Comparison of ENCODE assay signal across 8 mouse cellular contexts in genomic region chr19:53460312-53461024, GRCm38 (mm10).
DNase-seq lines count a peak whose midpoint lies in the region; ATAC-seq and TF ChIP-seq lines count a peak whose summit lies in the region.

No protein-coding gene starts in this region.

- H3K4me2 ChIP-seq in lung, postnatal 0 days (replicated peaks; ENCODE audit: low read depth, low read length), result peak overlapping the region; percentile 17; the same call in 1 of the 2 replicates

- peak overlapping the region; percentile 52; the same call in 1 of the 2 replicates for H3K27ac ChIP-seq in thymus, adult 2 months (ENCODE audit: control insufficient read depth, insufficient read depth, low read length)
- H3K27ac ChIP-seq in lung, postnatal 0 days (ENCODE audit: low read length), result no peak overlapping the region
- H3K27ac ChIP-seq in kidney, adult 2 months (ENCODE audit: insufficient read depth, low read depth, low read length), result no peak overlapping the region

- WGBS in thymus, adult 2 months, result 23% methylated on average over 19 of the region's 19 CpGs
- 22% methylated on average over 19 of the region's 19 CpGs for WGBS in lung, postnatal 0 days
- WGBS in kidney, adult 2 months, result 28% methylated on average over 19 of the region's 19 CpGs

- no peaks in the 10 kb centered on the region for H3K36me3 ChIP-seq in thymus, adult 2 months (ENCODE audit: control insufficient read depth, insufficient read depth, low read length)
- H3K36me3 ChIP-seq in lung, postnatal 0 days (ENCODE audit: insufficient read depth, low read length), result no peaks in the 10 kb centered on the region
- H3K36me3 ChIP-seq in kidney, adult 2 months (ENCODE audit: control insufficient read depth, insufficient read depth, low read length), result no peaks in the 10 kb centered on the region

- no peak overlapping the region for H3K9ac ChIP-seq in lung, postnatal 0 days (replicated peaks; ENCODE audit: low read depth)

- H3K9me3 ChIP-seq in lung, postnatal 0 days (ENCODE audit: low read length), result no peaks in the 10 kb centered on the region

- H3K4me1 ChIP-seq in thymus, adult 2 months (replicated peaks; ENCODE audit: control insufficient read depth, insufficient read depth, low read length), result peaks cover 56% of the 10 kb centered on the region
- peaks cover 5% of the 10 kb centered on the region; the same call in 1 of the 2 replicates for H3K4me1 ChIP-seq in lung, postnatal 0 days (ENCODE audit: insufficient read depth, low read depth, low read length)
- no peaks in the 10 kb centered on the region; the same call in 1 of the 2 replicates for H3K4me1 ChIP-seq in kidney, adult 2 months (ENCODE audit: control insufficient read depth, insufficient read depth, low read length)

- H3K4me3 ChIP-seq in thymus, adult 2 months (ENCODE audit: control insufficient read depth, insufficient read depth, low read length), result peak overlapping the region; percentile 5
- no peak overlapping the region for H3K4me3 ChIP-seq in lung, postnatal 0 days (ENCODE audit: low read depth, low read length)
- H3K4me3 ChIP-seq in kidney, adult 2 months (ENCODE audit: insufficient read depth, low read depth, low read length), result no peak overlapping the region

- H3K27me3 ChIP-seq in thymus, adult 2 months (ENCODE audit: control insufficient read depth, insufficient read depth, low read length), result no peaks in the 10 kb centered on the region
- no peaks in the 10 kb centered on the region for H3K27me3 ChIP-seq in lung, postnatal 0 days (replicated peaks; ENCODE audit: insufficient read depth, low read length)
- no peaks in the 10 kb centered on the region; the same call in 1 of the 2 replicates for H3K27me3 ChIP-seq in kidney, adult 2 months (replicated peaks; ENCODE audit: control insufficient read depth, insufficient read depth, low read length)

- no peak for TF ChIP-seq EP300 in lung, postnatal 0 days (IDR thresholded peaks at IDR 0.05)

- peak; percentile 36 for DNase-seq in cerebellum, adult 11-12 months
- DNase-seq in cerebellum, postnatal 36 days, result no peak
- DNase-seq in thymus, adult 2 months, result no peak
- DNase-seq in thymus, postnatal 10 days (ENCODE audit: low spot score in 2 of 2), result no peak
- peak; percentile 58 for DNase-seq in lung, postnatal 0 days (ENCODE audit: low spot score)
- peak; percentile 41 for DNase-seq in thymus, postnatal 25 days
- DNase-seq in gastrocnemius, postnatal 25 days, result no peak
- DNase-seq in kidney, adult 2 months, result no peak

- TF ChIP-seq CTCF in thymus, adult 2 months (IDR thresholded peaks at IDR 0.05; ENCODE audit: borderline replicate concordance, control insufficient read depth, extremely low read depth, insufficient read depth, low read length, poor library complexity), result no peak
- TF ChIP-seq CTCF in lung, postnatal 0 days (IDR thresholded peaks at IDR 0.05), result no peak
- no peak for TF ChIP-seq CTCF in kidney, adult 2 months (conservative IDR thresholded peaks at IDR 0.05; ENCODE audit: insufficient read depth, insufficient read length, low read depth, low read length)

- no peak for ATAC-seq in lung, postnatal 0 days

- no peak for TF ChIP-seq POLR2A in thymus, adult 2 months (IDR thresholded peaks at IDR 0.05; ENCODE audit: control insufficient read depth, extremely low read depth, insufficient read depth, low read length, poor library complexity)
- TF ChIP-seq POLR2A in kidney, adult 2 months (IDR thresholded peaks at IDR 0.05; ENCODE audit: low read depth, low read length), result no peak

Comparison
In these comparisons a context has a peak if more than half of its experiments do, and no peak if none do; other contexts are left out.
1. DNase-seq: peak in cerebellum, adult 11-12 months (single experiment), lung, postnatal 0 days (single experiment) and thymus, postnatal 25 days (single experiment); none in cerebellum, postnatal 36 days (0 of 2), thymus, adult 2 months (single experiment), thymus, postnatal 10 days (0 of 2), gastrocnemius, postnatal 25 days (single experiment) and kidney, adult 2 months (single experiment).